9 mouse cellular contexts compared by ENCODE assay signal in genomic region chr4:154170021-154170420, GRCm38 (mm10). TPM values are rescaled to one million over a fixed set of nuclear protein-coding genes. Genes with fewer than 3 reads are reported as not detected.
DNase-seq lines count a peak whose midpoint lies in the region; ATAC-seq and TF ChIP-seq lines count a peak whose summit lies in the region.
"Had no signal": no experiment of that assay in that cellular context is flagged by ENCODE, and none has a peak within 500 bp of the region (broad histone marks: within the 10 kb centered on the region; RNA-seq: fewer than 3 reads in every experiment).

No protein-coding gene starts in this region.

- H3K9ac ChIP-seq in forebrain, embryonic 14.5 days (ENCODE audit: low read length), result no peak overlapping the region
- H3K9ac ChIP-seq in limb, embryonic 14.5 days (ENCODE audit: low read depth, low read length, severe bottlenecking), result peak overlapping the region; percentile 60

- TF ChIP-seq CTCF in lung, adult 2 months (IDR thresholded peaks at IDR 0.05; ENCODE audit: insufficient read depth, low read length), result no peak
- TF ChIP-seq CTCF in small intestine, adult 2 months (IDR thresholded peaks at IDR 0.05; ENCODE audit: extremely low read depth, insufficient read length, insufficient replicate concordance, low read depth, low read length), result no peak

- H3K4me3 ChIP-seq in lung, adult 2 months (replicated peaks; ENCODE audit: extremely low read depth, low read depth, low read length), result peak overlapping the region; percentile 71
- peak overlapping the region; percentile 50 for H3K4me3 ChIP-seq in forebrain, embryonic 14.5 days (ENCODE audit: low read depth, low read length)
- H3K4me3 ChIP-seq in limb, embryonic 14.5 days (replicated peaks; ENCODE audit: low read length), result peak overlapping the region; percentile 62
- H3K4me3 ChIP-seq in small intestine, adult 2 months (ENCODE audit: low read depth, low read length), result peak overlapping the region; percentile 39

- peak overlapping the region; percentile 96 for H3K4me2 ChIP-seq in forebrain, embryonic 14.5 days (ENCODE audit: low read length)
- peak overlapping the region; percentile 98 for H3K4me2 ChIP-seq in limb, embryonic 14.5 days (replicated peaks; ENCODE audit: low read depth, low read length, severe bottlenecking)

- no peak for DNase-seq in lung, adult 2 months
- no peak for DNase-seq in lung, adult 18-20 months
- no peak for DNase-seq in forebrain, embryonic 14.5 days (ENCODE audit: low spot score)
- DNase-seq in limb, embryonic 14.5 days (ENCODE audit: low spot score), result no peak
- no peak for DNase-seq in urinary bladder, postnatal 14 days (ENCODE audit: low spot score)
- no peak for DNase-seq in cerebellum, adult 9-11 months
- DNase-seq in embryo, embryonic 11 days, result no peak
- DNase-seq: cerebellum, postnatal 25 days had no signal

- no peak overlapping the region for H3K27ac ChIP-seq in forebrain, embryonic 14.5 days (ENCODE audit: low read depth, low read length)
- no peak overlapping the region for H3K27ac ChIP-seq in limb, embryonic 14.5 days (replicated peaks; ENCODE audit: low read depth, low read length)
- H3K27ac ChIP-seq in small intestine, adult 2 months (ENCODE audit: insufficient read depth, low read depth, low read length), result no peak overlapping the region

- peaks cover 3% of the 10 kb centered on the region; the same call in 1 of the 2 replicates for H3K4me1 ChIP-seq in lung, adult 2 months (ENCODE audit: control insufficient read depth, insufficient read depth, low read length)
- H3K4me1 ChIP-seq in forebrain, embryonic 14.5 days (ENCODE audit: control insufficient read depth, insufficient read depth, low read length), result peaks cover 9% of the 10 kb centered on the region
- H3K4me1 ChIP-seq in limb, embryonic 14.5 days (ENCODE audit: control insufficient read depth, insufficient read depth, low read length), result peaks cover 30% of the 10 kb centered on the region
- peaks cover 6% of the 10 kb centered on the region; the same call in 1 of the 2 replicates for H3K4me1 ChIP-seq in small intestine, adult 2 months (ENCODE audit: control insufficient read depth, insufficient read depth, insufficient read length, low read length)

- no peaks in the 10 kb centered on the region for H3K9me3 ChIP-seq in forebrain, embryonic 14.5 days (replicated peaks; ENCODE audit: control insufficient read depth, low read length)
- no peaks in the 10 kb centered on the region for H3K9me3 ChIP-seq in limb, embryonic 14.5 days (ENCODE audit: control insufficient read depth, low read length)

- 4% methylated on average over 15 of the region's 15 CpGs for WGBS in lung, adult 2 months
- WGBS in forebrain, embryonic 14.5 days, result 1% methylated on average over 15 of the region's 15 CpGs
- WGBS in limb, embryonic 14.5 days, result 1% methylated on average over 15 of the region's 15 CpGs
- 3% methylated on average over 15 of the region's 15 CpGs for WGBS in small intestine, adult 2 months

- peak; percentile 46 for ATAC-seq in forebrain, embryonic 14.5 days
- ATAC-seq in limb, embryonic 14.5 days (ENCODE audit: low FRiP score, low read depth), result peak; percentile 14

- H3K36me3 ChIP-seq in forebrain, embryonic 14.5 days (ENCODE audit: control insufficient read depth, insufficient read depth, low read length), result no peaks in the 10 kb centered on the region
- H3K36me3 ChIP-seq in limb, embryonic 14.5 days (ENCODE audit: control insufficient read depth, insufficient read depth, low read length), result no peaks in the 10 kb centered on the region
- no peaks in the 10 kb centered on the region for H3K36me3 ChIP-seq in small intestine, adult 2 months (ENCODE audit: control insufficient read depth, insufficient read depth, low read length)

- TF ChIP-seq POLR2A in lung, adult 2 months (IDR thresholded peaks at IDR 0.05; ENCODE audit: borderline replicate concordance, extremely low read depth, low read depth, low read length), result no peak
- TF ChIP-seq POLR2A in limb, embryonic 14.5 days (IDR thresholded peaks at IDR 0.05; ENCODE audit: borderline replicate concordance, extremely low read depth, insufficient read depth, insufficient read length), result no peak
- no peak for TF ChIP-seq POLR2A in small intestine, adult 2 months (IDR thresholded peaks at IDR 0.05; ENCODE audit: low read depth, low read length)

- H3K27me3 ChIP-seq in forebrain, embryonic 14.5 days (replicated peaks; ENCODE audit: control insufficient read depth, insufficient read depth, low read length), result peaks cover 22% of the 10 kb centered on the region
- no peaks in the 10 kb centered on the region; the same call in 1 of the 2 replicates for H3K27me3 ChIP-seq in limb, embryonic 14.5 days (ENCODE audit: control insufficient read depth, insufficient read depth, low read length)
- peaks cover 41% of the 10 kb centered on the region for H3K27me3 ChIP-seq in small intestine, adult 2 months (ENCODE audit: control insufficient read depth, insufficient read depth, low read length)

RNA-seq across cellular contexts. Expression of gene Megf6, which starts 0.5 kb away (rescaled TPM):
- 68.6 and 83.1 TPM in 2 replicates for polyA plus RNA-seq in lung, adult 2 months (2012; rRNA removed)
- polyA plus RNA-seq in forebrain, embryonic 14.5 days (2014; fragmentation: Nextera tagmentation; extraction: Ambion mirVana), result 4.6 and 7.7 TPM in 2 replicates
- 81.1 and 107 TPM in 2 replicates for polyA plus RNA-seq in limb, embryonic 14.5 days (2012; rRNA removed)
- polyA plus RNA-seq in limb, embryonic 14.5 days (2014; fragmentation: Nextera tagmentation; extraction: Ambion mirVana), result 99.9 and 103 TPM in 2 replicates
- polyA plus RNA-seq in small intestine, adult 2 months (2012; rRNA removed), result 1.7 and 3.5 TPM in 2 replicates

RNA-seq across cellular contexts. Expression of gene Tprgl, which starts 9.6 kb away (rescaled TPM):
- polyA plus RNA-seq in lung, adult 2 months (2012; rRNA removed), result 223 and 276 TPM in 2 replicates
- 184 and 194 TPM in 2 replicates for polyA plus RNA-seq in forebrain, embryonic 14.5 days (2014; fragmentation: Nextera tagmentation; extraction: Ambion mirVana)
- polyA plus RNA-seq in limb, embryonic 14.5 days (2012; rRNA removed), result 95.7 and 106 TPM in 2 replicates
- 156 and 157 TPM in 2 replicates for polyA plus RNA-seq in limb, embryonic 14.5 days (2014; fragmentation: Nextera tagmentation; extraction: Ambion mirVana)
- 74.5 and 129 TPM in 2 replicates for polyA plus RNA-seq in small intestine, adult 2 months (2012; rRNA removed)

RNA-seq across cellular contexts. Expression of gene Wrap73, which starts 27.8 kb away (rescaled TPM):
- 20.2 and 20.3 TPM in 2 replicates for polyA plus RNA-seq in lung, adult 2 months (2012; rRNA removed)
- 64.2 and 69.7 TPM in 2 replicates for polyA plus RNA-seq in forebrain, embryonic 14.5 days (2014; fragmentation: Nextera tagmentation; extraction: Ambion mirVana)
- 37.9 and 47.7 TPM in 2 replicates for polyA plus RNA-seq in limb, embryonic 14.5 days (2012; rRNA removed)
- 38.2 and 45.3 TPM in 2 replicates for polyA plus RNA-seq in limb, embryonic 14.5 days (2014; fragmentation: Nextera tagmentation; extraction: Ambion mirVana)
- 10.9 and 16.9 TPM in 2 replicates for polyA plus RNA-seq in small intestine, adult 2 months (2012; rRNA removed)

RNA-seq across cellular contexts. Expression of gene Trp73, which starts 30.0 kb away (rescaled TPM):
- 9.9 and 10.0 TPM in 2 replicates for polyA plus RNA-seq in lung, adult 2 months (2012; rRNA removed)
- polyA plus RNA-seq in forebrain, embryonic 14.5 days (2014; fragmentation: Nextera tagmentation; extraction: Ambion mirVana), result 4.6 and 5.4 TPM in 2 replicates
- 2.2 TPM in 2 replicates for polyA plus RNA-seq in limb, embryonic 14.5 days (2012; rRNA removed)
- polyA plus RNA-seq in limb, embryonic 14.5 days (2014; fragmentation: Nextera tagmentation; extraction: Ambion mirVana), result 2.6 and 2.9 TPM in 2 replicates
- 0.14 and 0.58 TPM in 2 replicates for polyA plus RNA-seq in small intestine, adult 2 months (2012; rRNA removed)
